Mouse (Mus musculus) thymus, postnatal 10 days (tissue): ENCODE measurements around the gene Olfr1152.

Source experiments
- DNase-seq, 2 experiments: peaks; one replicate each; pipeline ENCODE4 v3.0.0; 2021; ENCODE audit warnings: low spot score in 2 of 2

Gene Olfr1152

DNA sequence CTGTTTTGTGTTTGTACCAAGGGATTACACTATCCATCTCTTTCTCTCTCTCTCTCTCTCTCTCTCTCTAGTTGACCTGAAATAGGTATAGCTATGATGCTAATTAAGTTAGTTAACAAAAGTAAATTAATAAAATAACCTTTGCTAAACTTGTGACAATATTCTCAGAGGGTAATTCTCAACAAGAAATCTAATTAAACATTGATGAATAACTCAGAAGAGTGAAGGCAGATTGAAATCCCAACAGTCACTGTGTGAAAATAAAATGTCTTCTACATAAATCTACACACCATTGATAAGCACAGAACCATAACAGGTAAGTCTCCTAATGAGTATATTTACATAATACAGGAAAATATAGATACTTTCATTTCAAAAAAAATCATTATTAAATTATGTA lies at the start of gene Olfr1152:
Gene Olfr1152, plus strand, starts transcription at position 301 of the 400 bp plus-strand sequence.
- DNase-seq: no peak

- no peak for DNase-seq
Observed at GRCm38 (mm10) chr2:87830233-87830632, 36.1 kb upstream of the Olfr1152 start, which contains the start of gene Olfr1148. TSS of gene Olfr1148 (plus strand) at chr2:87830533.

- no peak for DNase-seq
Observed at GRCm38 (mm10) chr2:87843693-87844092, 22.6 kb upstream of the Olfr1152 start, which contains the start of gene Olfr1150-ps1. TSS of gene Olfr1150-ps1 (plus strand) at chr2:87843993.

- no peak for DNase-seq
Observed at GRCm38 (mm10) chr2:87855562-87855961, 10.7 kb upstream of the Olfr1152 start, which contains the start of gene Olfr1151. TSS of gene Olfr1151 (plus strand) at chr2:87855862.

DNA sequence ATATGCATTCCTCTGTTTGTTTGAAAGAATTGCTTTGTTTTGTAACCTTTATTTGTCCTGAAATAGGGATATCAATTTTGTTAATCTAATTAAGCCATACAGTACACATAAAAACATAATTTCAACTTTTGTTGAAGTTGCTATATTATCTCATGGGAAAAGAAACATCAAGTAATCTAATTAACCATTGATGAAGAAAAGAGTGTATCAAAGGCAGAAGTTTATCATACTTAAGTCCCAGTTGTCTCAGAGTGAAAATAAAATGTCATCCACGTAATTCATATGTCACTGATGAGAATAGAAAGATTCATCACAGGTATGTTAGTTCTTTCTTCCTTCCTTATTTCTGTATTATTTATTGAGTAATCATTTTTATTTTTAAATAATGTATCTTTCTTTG lies 28.4 kb downstream of the Olfr1152 start, which contains the start of gene Olfr1153:
Gene Olfr1153, plus strand, starts transcription at position 301 of the 400 bp plus-strand sequence.
- DNase-seq: no peak

DNA sequence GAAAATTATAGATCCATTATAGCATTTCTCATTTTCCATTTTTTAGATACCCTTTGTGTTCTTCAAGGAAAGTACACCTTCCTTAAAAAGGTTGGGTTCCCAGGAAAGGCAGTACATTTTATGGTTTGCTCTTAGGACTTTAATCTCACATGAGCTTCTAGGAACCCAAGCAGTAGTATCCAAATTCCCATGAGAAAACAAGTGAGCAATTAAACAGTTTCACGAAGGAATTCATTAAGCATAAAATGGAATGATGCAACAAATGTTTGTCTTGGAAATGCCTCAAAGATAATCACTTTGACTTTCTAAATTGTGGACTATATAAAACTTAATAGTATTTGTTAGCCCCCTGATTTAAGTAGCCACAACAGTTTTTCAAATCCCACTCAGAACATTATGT lies 38.8 kb downstream of the Olfr1152 start, which contains the start of gene Olfr1154:
Gene Olfr1154, minus strand, starts transcription at position 101 of the 400 bp plus-strand sequence.
- DNase-seq: no peak
